Mouse (Mus musculus) intestine, embryonic 16.5 days (tissue): ENCODE results near the gene Me3. TPM values are rescaled to one million over a fixed set of nuclear protein-coding genes. Genes with fewer than 3 reads are reported as not detected.

Source experiments
- ATAC-seq: fragments of 200-750 bp; cut with Nextera tagmentation; 2 replicates; pipeline ENCODE4 v1.8.0; 2017; ENCODE audit warnings: moderate TSS enrichment, moderate library complexity
- H3K27ac ChIP-seq: fragments of 300-500 bp; sonication (generic); 2 replicates; pipeline ENCODE4 v1.5.1; 2014; ENCODE audit warnings: mild to moderate bottlenecking, low read length
- H3K27me3 ChIP-seq: fragments of 300-500 bp; sonication (generic); replicated peaks from 2 replicates; pipeline ENCODE4 v1.6.1; 2014; ENCODE audit warnings: low read length, control low read depth, mixed read lengths; ENCODE audit not compliant: control insufficient read depth, insufficient read depth
- H3K36me3 ChIP-seq: fragments of 300-500 bp; sonication (generic); 2 replicates; pipeline ENCODE4 v1.6.1; 2014; ENCODE audit warnings: low read length, control low read depth; ENCODE audit not compliant: control insufficient read depth, insufficient read depth
- H3K4me1 ChIP-seq: fragments of 300-500 bp; sonication (generic); 2 replicates; pipeline ENCODE4 v1.6.1; 2014; ENCODE audit warnings: low read length, control low read depth, mixed read lengths; ENCODE audit not compliant: control insufficient read depth, insufficient read depth
- H3K4me2 ChIP-seq: fragments of 300-500 bp; sonication (generic); 2 replicates; pipeline ENCODE4 v1.6.1; 2014; ENCODE audit warnings: low read depth, low read length, control low read depth
- H3K4me3 ChIP-seq: fragments of 300-500 bp; sonication (generic); 2 replicates; pipeline ENCODE4 v1.5.1; 2014; ENCODE audit warnings: mild to moderate bottlenecking, low read length
- H3K9ac ChIP-seq: fragments of 300-500 bp; sonication (generic); 2 replicates; pipeline ENCODE4 v1.6.1; 2014; ENCODE audit warnings: low read depth, low read length
- H3K9me3 ChIP-seq: fragments of 300-500 bp; sonication (generic); 2 replicates; pipeline ENCODE4 v1.6.1; 2016; ENCODE audit warnings: low read length, control low read depth; ENCODE audit not compliant: control insufficient read depth
- WGBS: fragments of 180-500 bp; shearing (Covaris S2); extraction: QIAGEN DNeasy Blood & Tissue Kit; methylation state at CpG from one replicate; pipeline ENCODE4 v1.1.7; 2014; 5-methylcytosine and 5-hydroxymethylcytosine counted together
- polyA plus RNA-seq: library from polyadenylated mRNA; unstranded; fragments of >200 nt; fragmentation: Nextera tagmentation; extraction: Ambion mirVana; gene quantifications from 2 replicates; pipeline ENCODE4 v1.2.1, GENCODE M21; 2015

The Me3 gene
- polyA plus RNA-seq, 1 experiment from 2014 or later, result 3.9 TPM

DNA sequence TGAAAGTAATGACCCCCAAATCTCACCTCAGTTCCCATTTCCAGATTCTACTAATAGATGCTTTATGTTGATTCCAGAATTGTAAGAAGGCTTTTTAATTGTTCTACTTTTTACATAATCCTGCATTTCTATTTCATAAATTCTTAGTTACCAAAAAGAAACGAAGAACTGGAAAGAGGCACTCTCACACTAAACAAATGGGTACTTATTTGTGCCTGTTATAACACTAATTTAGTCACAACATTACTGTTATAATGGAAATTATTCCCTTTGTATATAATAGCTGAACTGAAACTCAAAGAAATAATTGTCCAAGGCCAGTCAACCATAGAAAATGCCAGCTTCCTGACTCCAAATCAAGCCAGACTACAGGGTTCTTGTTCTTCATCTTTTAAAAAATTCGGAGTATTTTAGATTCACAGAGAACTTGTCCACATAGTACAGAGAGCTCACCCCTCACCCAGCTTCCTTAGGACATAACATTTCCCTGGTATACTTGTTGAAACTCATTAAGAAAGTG, 47.5 kb downstream of the Me3 start:
- no peak overlapping the region for H3K27ac ChIP-seq
- no peak overlapping the region for H3K4me2 ChIP-seq
- no peak for ATAC-seq
- no peaks in the 10 kb centered on the region for H3K9me3 ChIP-seq
- WGBS, result 87% methylated on average over 2 of the region's 2 CpGs
- H3K4me1 ChIP-seq, result no peaks in the 10 kb centered on the region
- no peak overlapping the region for H3K9ac ChIP-seq
- no peak overlapping the region for H3K4me3 ChIP-seq
- H3K36me3 ChIP-seq, result no peaks in the 10 kb centered on the region
- no peaks in the 10 kb centered on the region for H3K27me3 ChIP-seq

DNA sequence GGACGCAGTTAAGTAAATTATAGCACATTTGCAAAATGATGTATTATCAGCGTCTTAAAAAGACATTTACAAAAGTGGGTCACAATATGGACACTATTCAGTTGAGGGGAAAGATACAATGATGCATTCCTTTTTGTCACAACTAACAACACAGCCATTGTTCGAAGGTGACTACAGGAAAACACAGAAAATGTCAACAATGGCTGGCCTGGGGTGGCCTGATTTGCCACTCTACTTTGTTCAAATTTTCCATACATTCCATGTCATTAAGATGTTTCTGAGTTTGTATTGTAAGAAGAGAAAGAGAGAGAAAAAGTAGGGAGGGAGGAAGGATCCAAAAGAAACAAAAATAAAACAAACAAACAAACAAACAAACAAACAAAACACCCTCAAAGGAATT, 48.7 kb downstream of the Me3 start:
- no peak for ATAC-seq
- Histone ChIP-seq H3K4me2 (no peak overlapping the region), H3K4me3 (no peak overlapping the region), H3K9ac (no peak overlapping the region), H3K27me3 (no peaks in the 10 kb centered on the region), H3K27ac (no peak overlapping the region), H3K36me3 (no peaks in the 10 kb centered on the region), H3K9me3 (no peaks in the 10 kb centered on the region), H3K4me1 (no peaks in the 10 kb centered on the region)
- WGBS, result 79% methylated on average over 3 of the region's 3 CpGs

DNA sequence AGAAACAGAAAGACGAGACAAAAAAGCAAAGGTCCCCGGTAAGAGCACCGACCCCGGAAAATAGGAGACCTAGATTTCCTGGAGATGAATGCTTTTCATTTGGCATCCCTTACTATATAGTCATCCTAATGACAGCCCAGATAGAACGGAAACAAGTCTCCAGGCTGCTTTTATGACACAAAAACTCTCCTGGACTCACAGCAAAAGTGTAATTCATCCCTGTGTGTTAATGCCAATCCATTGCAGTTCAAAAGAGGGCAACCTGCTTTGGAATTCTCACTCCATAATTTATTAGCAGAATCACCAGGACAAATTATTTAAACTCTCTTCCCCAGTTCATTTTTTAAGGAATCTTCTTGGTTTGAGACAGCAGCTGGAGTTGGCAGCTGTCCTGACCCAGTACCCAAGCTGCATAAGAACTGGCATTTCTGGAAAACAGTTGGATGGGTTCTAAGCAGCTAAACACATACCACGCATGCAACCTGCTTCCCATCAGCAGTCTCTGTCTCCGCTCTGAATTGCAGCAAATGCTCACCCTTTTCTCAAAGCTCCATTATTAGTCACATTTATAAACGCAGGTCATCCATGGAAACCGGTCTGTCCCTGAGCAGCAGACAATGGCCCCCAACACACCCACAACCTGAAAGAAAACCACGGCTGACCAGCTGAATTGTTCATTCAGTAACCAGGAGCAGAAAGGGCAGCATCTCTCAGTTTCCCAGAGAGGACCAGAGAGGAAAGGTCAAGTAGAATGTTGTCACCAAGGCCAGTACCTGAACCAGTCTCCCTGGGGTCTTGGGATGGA, 49.7 kb downstream of the Me3 start:
- Histone ChIP-seq H3K27ac (no peak overlapping the region), H3K36me3 (no peaks in the 10 kb centered on the region), H3K4me2 (no peak overlapping the region), H3K4me3 (no peak overlapping the region), H3K9ac (no peak overlapping the region), H3K4me1 (no peaks in the 10 kb centered on the region), H3K27me3 (no peaks in the 10 kb centered on the region), H3K9me3 (no peaks in the 10 kb centered on the region)
- ATAC-seq, result no peak
- 78% methylated on average over 10 of the region's 10 CpGs for WGBS

DNA sequence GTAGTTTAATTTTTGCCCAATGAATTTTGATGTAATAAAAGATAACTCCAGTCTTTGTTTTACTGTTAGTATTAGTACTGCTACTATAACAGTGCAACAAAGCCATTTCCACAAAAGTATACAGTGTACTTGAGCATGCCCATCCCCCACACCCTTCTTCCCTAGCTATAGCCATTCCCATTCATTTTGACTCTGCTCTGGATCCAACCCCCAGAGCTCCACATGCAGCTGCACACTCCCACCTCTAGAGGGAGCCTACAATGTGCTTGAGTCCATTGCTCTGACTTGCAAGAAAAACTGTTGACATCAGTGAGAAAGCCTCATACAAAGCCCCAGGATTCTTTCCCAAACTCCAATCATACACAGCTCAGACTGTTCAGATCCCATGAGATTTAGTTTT, 66.0 kb downstream of the Me3 start:
- Histone ChIP-seq H3K36me3 (no peaks in the 10 kb centered on the region), H3K4me1 (no peaks in the 10 kb centered on the region), H3K9ac (no peak overlapping the region), H3K27me3 (no peaks in the 10 kb centered on the region), H3K9me3 (no peaks in the 10 kb centered on the region), H3K4me2 (no peak overlapping the region), H3K4me3 (no peak overlapping the region), H3K27ac (no peak overlapping the region)
- ATAC-seq, result peak; percentile 46; the same call in 1 of the 2 replicates

DNA sequence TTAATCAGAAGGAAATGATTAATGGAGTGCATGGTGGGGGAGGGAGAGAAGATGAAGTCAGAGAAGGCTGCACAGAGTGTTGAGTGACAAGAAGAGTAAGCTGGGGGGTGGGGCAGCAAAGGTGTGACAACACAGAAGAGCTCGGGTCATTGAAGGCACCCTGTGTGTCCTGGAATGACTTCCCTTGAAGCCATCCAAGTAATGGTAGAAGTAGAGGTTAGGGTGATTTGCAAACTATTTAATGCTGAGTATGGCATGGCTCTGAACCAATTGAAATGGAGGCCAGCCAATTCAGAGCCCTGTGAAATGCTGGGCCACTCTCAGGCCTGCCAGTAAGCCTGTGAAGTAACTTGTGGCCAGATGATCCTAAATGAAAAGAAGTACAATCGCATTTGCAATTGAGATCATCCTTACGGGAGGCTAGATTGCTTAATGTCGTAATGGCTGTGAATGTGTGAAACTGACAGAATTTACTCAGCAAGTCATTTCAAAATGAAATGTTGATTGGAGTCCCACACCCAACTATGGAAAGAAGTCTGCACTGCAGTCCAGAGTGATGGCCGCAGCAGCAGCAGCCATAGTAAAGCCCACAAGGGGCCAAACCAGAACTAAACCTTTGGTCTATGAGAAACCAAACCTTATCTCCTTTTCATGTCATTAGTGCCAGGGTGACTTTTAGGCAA, 67.6 kb downstream of the Me3 start:
- H3K27ac ChIP-seq, result no peak overlapping the region
- no peaks in the 10 kb centered on the region for H3K27me3 ChIP-seq
- no peak overlapping the region for H3K4me3 ChIP-seq
- no peaks in the 10 kb centered on the region for H3K4me1 ChIP-seq
- no peak overlapping the region for H3K9ac ChIP-seq
- no peaks in the 10 kb centered on the region for H3K36me3 ChIP-seq
- H3K4me2 ChIP-seq, result no peak overlapping the region
- ATAC-seq, result peak; percentile 59; the same call in 1 of the 2 replicates
- no peaks in the 10 kb centered on the region for H3K9me3 ChIP-seq
- WGBS, result 73% methylated on average over 5 of the region's 5 CpGs

DNA sequence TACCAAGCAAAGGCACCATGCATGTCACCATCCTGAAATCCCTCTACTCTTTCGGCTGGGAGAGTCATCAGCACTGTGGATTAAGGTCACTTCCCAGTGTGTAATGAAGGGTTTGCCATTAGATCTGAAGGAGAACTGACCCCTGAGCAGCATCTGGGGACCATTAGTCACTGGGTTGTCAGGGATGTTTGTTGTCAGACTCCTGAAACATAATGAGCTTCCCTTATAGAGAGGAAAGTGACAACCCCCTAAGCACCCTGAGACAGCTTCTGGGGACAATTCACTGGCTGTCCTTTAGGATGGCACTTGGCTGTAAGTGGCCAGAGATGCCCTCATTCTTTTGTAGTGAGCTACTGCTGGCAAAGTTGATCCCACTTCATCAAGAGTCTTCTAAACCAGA, 68.3 kb downstream of the Me3 start:
- ATAC-seq, result no peak
- Histone ChIP-seq H3K36me3 (no peaks in the 10 kb centered on the region), H3K4me2 (no peak overlapping the region), H3K27me3 (no peaks in the 10 kb centered on the region), H3K9me3 (no peaks in the 10 kb centered on the region), H3K9ac (no peak overlapping the region), H3K27ac (no peak overlapping the region), H3K4me3 (no peak overlapping the region), H3K4me1 (no peaks in the 10 kb centered on the region)
- 57% methylated on average over 1 of the region's 1 CpGs for WGBS

DNA sequence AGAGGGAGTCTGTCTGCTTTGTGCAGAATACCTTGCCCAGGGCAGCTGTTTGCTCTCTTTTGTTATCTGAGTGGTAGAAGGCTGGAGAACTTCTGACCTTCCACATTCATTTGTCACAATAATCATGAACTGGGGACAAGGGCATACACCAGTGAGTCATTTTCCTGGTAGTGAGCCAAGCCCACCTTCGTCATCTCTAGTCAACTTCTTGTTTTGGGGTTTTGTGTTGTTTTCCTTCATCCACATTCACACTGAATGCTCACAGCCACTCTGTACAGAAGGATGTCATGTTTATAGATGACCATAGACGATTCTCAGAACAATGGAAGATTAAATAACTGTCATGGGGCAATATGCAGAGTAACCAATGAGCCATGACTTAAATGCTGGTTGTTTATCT, 78.6 kb downstream of the Me3 start:
- H3K27ac ChIP-seq, result no peak overlapping the region
- no peak overlapping the region for H3K9ac ChIP-seq
- 61% methylated on average over 2 of the region's 2 CpGs for WGBS
- no peak overlapping the region for H3K4me3 ChIP-seq
- H3K4me1 ChIP-seq, result no peaks in the 10 kb centered on the region
- H3K9me3 ChIP-seq, result no peaks in the 10 kb centered on the region
- H3K27me3 ChIP-seq, result no peaks in the 10 kb centered on the region
- no peak for ATAC-seq
- no peaks in the 10 kb centered on the region for H3K36me3 ChIP-seq
- no peak overlapping the region for H3K4me2 ChIP-seq

DNA sequence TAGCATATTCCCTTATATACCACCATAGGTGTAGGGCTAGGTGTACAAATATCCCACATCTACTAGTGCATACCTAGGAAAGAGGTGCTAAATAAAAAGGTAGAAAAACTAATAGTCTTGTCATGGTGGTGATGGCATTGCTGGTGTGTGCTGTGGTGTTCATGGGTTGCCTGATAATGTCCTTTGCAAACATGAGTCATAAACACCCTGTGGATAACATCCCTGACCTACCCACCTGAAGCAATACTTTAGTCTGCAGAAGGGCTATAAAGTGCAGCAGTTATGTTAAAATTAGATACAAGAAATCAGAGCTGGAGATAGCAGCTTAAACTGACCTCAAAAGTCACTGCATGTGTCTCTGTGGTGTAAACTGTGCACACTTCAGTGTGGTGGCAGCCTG, 80.9 kb downstream of the Me3 start:
- H3K36me3 ChIP-seq, result no peaks in the 10 kb centered on the region
- no peak overlapping the region for H3K9ac ChIP-seq
- H3K27ac ChIP-seq, result no peak overlapping the region; the same call in 1 of the 2 replicates
- peaks cover 3% of the 10 kb centered on the region; the same call in 1 of the 2 replicates for H3K4me1 ChIP-seq
- ATAC-seq, result peak; percentile 81
- H3K4me2 ChIP-seq, result no peak overlapping the region
- H3K4me3 ChIP-seq, result no peak overlapping the region
- no peaks in the 10 kb centered on the region for H3K27me3 ChIP-seq
- H3K9me3 ChIP-seq, result no peaks in the 10 kb centered on the region

DNA sequence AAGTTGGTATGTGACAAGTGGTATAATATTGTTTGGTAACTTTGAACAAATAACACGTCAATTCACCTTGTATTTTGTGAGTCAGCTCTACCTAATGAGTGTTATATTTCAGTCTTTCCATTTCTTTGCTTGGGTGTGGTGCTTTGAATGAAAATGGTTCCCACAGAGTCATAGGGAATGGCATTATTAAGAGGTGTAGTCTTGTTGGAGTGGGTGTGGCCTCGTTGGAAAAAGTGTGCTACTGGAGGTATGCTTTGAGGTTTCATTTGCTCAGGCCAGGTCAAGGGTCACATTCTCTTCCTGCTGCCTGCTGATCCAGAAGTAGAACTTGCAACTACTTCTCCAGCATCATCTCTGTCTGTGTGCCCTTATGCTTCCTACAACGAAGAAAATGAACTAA, 84.0 kb downstream of the Me3 start:
- WGBS, result 75% methylated on average over 3 of the region's 3 CpGs
- Histone ChIP-seq H3K4me3 (no peak overlapping the region), H3K36me3 (no peaks in the 10 kb centered on the region), H3K4me2 (no peak overlapping the region), H3K27ac (no peak overlapping the region), H3K27me3 (no peaks in the 10 kb centered on the region), H3K9ac (no peak overlapping the region), H3K9me3 (no peaks in the 10 kb centered on the region), H3K4me1 (peaks cover 3% of the 10 kb centered on the region; the same call in 1 of the 2 replicates)
- ATAC-seq, result no peak
